Mouse (Mus musculus) spleen, postnatal 14 days (tissue): Measurements from ENCODE around the gene Dtymk.
"Not testable (repeated sequence)": the region's sequence is repeated elsewhere in the genome, so short reads cannot be mapped to it uniquely, and the experiment has no call there.

Source experiments
- DNase-seq, 2 experiments: peaks; one replicate each; pipeline ENCODE4 v3.0.0; 2021 to 2022; ENCODE audit warnings: low spot score in 2 of 2

Dtymk gene

GRCm38 (mm10) chr1:93801741-93802238 lies at the start of gene Dtymk:
TSS of gene Dtymk (minus strand) at chr1:93801934.
- DNase-seq: peak; percentile 77 to 82

- not testable (repeated sequence) for DNase-seq
Observed at GRCm38 (mm10) chr1:93845766-93846366, 44.1 kb upstream of the Dtymk start.

GRCm38 (mm10) chr1:93838569-93838968 lies 36.8 kb upstream of the Dtymk start:
- not testable (repeated sequence) for DNase-seq

GRCm38 (mm10) chr1:93837335-93837734 lies 35.6 kb upstream of the Dtymk start:
- DNase-seq: no peak

- DNase-seq: no peak
Observed at GRCm38 (mm10) chr1:93836532-93836913, 34.8 kb upstream of the Dtymk start.

GRCm38 (mm10) chr1:93835876-93836531 lies 34.3 kb upstream of the Dtymk start:
- DNase-seq: no peak

- DNase-seq: no peak
Observed at GRCm38 (mm10) chr1:93835211-93835610, 33.5 kb upstream of the Dtymk start.

GRCm38 (mm10) chr1:93834671-93835150 lies 33.0 kb upstream of the Dtymk start:
- DNase-seq: no peak

GRCm38 (mm10) chr1:93832754-93833360 lies 31.1 kb upstream of the Dtymk start:
- DNase-seq: not testable (repeated sequence)

- no peak for DNase-seq
Observed at GRCm38 (mm10) chr1:93826540-93826835, 24.8 kb upstream of the Dtymk start.

- DNase-seq: no peak
Observed at GRCm38 (mm10) chr1:93825771-93826539, 24.2 kb upstream of the Dtymk start.

- DNase-seq: peak; percentile 86 to 91
Observed at GRCm38 (mm10) chr1:93825105-93825674, 23.5 kb upstream of the Dtymk start.

- no peak for DNase-seq
Observed at GRCm38 (mm10) chr1:93824609-93825008, 22.9 kb upstream of the Dtymk start, which contains the start of gene D2hgdh. TSS of gene D2hgdh (plus strand) at chr1:93824909.

- no peak for DNase-seq
Observed at GRCm38 (mm10) chr1:93823796-93824495, 22.2 kb upstream of the Dtymk start.

GRCm38 (mm10) chr1:93818722-93819121 lies 17.0 kb upstream of the Dtymk start:
- DNase-seq: no peak

- no peak for DNase-seq
Observed at GRCm38 (mm10) chr1:93817823-93818532, 16.2 kb upstream of the Dtymk start.

GRCm38 (mm10) chr1:93811495-93812039 lies 9.8 kb upstream of the Dtymk start:
- DNase-seq: no peak

GRCm38 (mm10) chr1:93810011-93810410 lies 8.3 kb upstream of the Dtymk start:
- DNase-seq: no peak

- no peak for DNase-seq
Observed at GRCm38 (mm10) chr1:93808871-93809270, 7.1 kb upstream of the Dtymk start.
